Mouse (Mus musculus): Measurements from ENCODE around the gene Hoxc11.

Hoxc11 gene

DNA sequence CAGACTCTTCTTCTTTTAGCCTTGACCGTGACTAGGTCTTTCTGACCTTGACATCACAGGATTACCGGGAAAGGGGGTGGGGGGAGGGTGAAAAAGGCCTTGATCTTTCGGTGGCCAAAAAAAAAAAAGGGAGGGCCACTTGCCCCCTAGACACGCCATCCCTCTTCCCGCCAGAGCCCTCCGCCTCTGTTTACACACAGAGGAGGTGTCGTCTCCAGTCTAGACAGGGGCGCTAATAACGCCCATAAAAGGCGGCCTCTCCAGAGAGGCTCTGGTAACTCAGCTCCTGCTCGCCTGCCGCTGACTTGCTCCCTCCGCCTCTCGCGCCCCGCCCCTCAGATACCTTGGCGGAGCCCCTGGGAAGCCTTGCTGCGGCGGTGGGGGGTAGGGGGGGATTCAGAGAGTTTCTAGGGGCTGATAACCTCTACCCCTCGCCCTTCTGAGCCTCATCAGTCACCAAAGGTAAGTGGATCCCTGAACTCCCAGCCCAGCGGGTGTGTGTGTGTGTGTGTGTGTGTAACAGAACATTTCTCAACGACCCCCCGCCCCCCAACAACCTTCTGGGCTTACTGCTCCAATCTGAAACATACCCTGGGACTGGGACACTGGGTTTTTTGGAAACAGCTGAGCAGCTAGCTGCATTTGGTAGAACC, 22.4 kb upstream of the Hoxc11 start:
- H3K4me3 ChIP-seq (replicated peaks; ENCODE audit: low read length), result peak overlapping the region; percentile 70
- TF ChIP-seq POU5F1 (IDR thresholded peaks at IDR 0.05; ENCODE audit: borderline replicate concordance, low read length) (no peak), NANOG (IDR thresholded peaks at IDR 0.05; ENCODE audit: borderline replicate concordance, low read length) (no peak), CTCF (conservative IDR thresholded peaks at IDR 0.05; ENCODE audit: low read length) (no peak)
- H3K4me1 ChIP-seq (replicated peaks; ENCODE audit: low read depth, low read length), result peaks cover 77% of the 10 kb centered on the region
- H3K27me3 ChIP-seq (ENCODE audit: insufficient read depth, low read length), result peaks cover 96% of the 10 kb centered on the region
- no peaks in the 10 kb centered on the region for H3K9me3 ChIP-seq (ENCODE audit: low read length)
- H3K36me3 ChIP-seq (ENCODE audit: insufficient read depth, low read length), result no peaks in the 10 kb centered on the region

DNA sequence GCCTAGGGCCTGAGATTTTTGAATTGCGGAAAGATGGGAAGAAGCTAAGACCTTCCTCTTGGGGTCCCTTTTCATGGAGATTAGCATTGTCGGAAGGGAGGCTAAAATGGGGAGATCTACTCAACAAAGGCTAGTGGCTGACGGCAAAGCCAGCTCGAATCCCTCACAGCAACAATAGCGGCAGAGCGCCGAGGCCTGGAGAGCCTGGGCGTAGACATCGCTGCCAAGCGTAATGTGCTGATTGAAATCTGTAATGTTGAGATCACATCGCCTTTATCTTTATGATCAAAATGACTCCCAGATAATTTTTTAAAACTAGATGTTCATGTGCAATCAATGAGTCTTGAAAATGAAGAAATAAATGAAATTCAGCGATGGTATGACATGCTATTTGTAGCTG, 19.8 kb upstream of the Hoxc11 start:
- H3K4me1 ChIP-seq (replicated peaks; ENCODE audit: low read depth, low read length), result peaks cover 84% of the 10 kb centered on the region
- peaks cover 97% of the 10 kb centered on the region for H3K27me3 ChIP-seq (ENCODE audit: insufficient read depth, low read length)
- no peaks in the 10 kb centered on the region for H3K36me3 ChIP-seq (ENCODE audit: insufficient read depth, low read length)
- no peaks in the 10 kb centered on the region for H3K9me3 ChIP-seq (ENCODE audit: low read length)
- peak overlapping the region; percentile 45 for H3K4me3 ChIP-seq (replicated peaks; ENCODE audit: low read length)
- TF ChIP-seq NANOG (IDR thresholded peaks at IDR 0.05; ENCODE audit: borderline replicate concordance, low read length) (no peak), CTCF (conservative IDR thresholded peaks at IDR 0.05; ENCODE audit: low read length) (no peak), POU5F1 (IDR thresholded peaks at IDR 0.05; ENCODE audit: borderline replicate concordance, low read length) (no peak)

DNA sequence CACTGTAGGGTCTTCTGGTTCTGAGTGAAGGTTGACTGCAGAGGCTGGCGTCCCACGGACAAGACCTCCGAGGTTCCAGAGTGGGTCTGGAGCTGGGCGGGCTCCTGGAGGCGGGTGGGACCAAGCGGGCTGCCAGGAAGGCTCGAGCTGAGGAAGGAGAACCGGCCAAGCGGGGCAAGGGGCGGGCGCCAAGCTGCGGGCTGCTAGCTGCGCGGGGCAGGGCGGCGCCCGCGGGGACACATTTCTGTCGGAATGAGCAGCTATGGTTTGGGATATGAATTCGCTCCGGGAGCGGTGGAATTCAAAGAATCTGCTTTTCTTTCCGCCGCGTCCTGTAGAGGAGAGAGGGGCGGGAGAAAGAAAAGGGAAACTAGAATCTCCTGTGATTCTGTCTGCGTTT, 19.3 kb upstream of the Hoxc11 start:
- H3K36me3 ChIP-seq (ENCODE audit: insufficient read depth, low read length), result no peaks in the 10 kb centered on the region
- H3K9me3 ChIP-seq (ENCODE audit: low read length), result no peaks in the 10 kb centered on the region
- peaks cover 97% of the 10 kb centered on the region for H3K27me3 ChIP-seq (ENCODE audit: insufficient read depth, low read length)
- peaks cover 88% of the 10 kb centered on the region for H3K4me1 ChIP-seq (replicated peaks; ENCODE audit: low read depth, low read length)
- peak overlapping the region; percentile 45 for H3K4me3 ChIP-seq (replicated peaks; ENCODE audit: low read length)
- TF ChIP-seq POU5F1 (IDR thresholded peaks at IDR 0.05; ENCODE audit: borderline replicate concordance, low read length) (no peak), CTCF (conservative IDR thresholded peaks at IDR 0.05; ENCODE audit: low read length) (no peak), NANOG (IDR thresholded peaks at IDR 0.05; ENCODE audit: borderline replicate concordance, low read length) (no peak)

DNA sequence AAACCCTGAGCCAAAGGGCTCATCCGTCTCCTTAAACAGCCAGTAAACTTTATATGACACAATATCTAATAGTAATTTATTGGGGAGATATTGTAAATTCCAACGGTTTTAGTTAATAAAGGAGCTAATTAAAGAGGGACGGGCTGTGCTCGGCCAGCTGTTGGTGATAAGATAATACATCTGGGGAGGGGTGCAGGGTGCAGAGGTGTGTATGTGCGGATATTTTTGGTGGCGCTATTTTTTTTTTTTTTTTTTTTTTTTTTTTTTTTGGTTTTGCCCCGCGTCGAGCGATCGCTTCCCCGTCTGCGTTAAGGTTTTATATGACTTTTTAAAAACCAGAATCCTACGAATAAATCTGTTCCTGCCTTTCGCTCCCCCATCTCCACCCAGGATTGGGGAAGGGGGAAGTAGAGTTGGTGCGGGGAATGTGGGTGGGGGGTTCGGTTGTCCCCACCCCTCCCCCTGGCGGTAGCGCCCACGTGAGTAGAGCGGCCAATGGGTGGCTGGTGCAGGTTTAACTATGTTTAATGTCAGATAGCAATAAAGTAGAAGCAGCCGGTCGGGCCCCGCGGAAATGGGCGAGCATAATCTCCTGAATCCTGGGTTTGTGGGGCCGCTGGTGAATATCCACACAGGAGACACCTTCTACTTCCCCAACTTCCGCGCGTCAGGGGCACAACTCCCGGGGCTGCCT, 17.8 kb upstream of the Hoxc11 start, which contains the start of gene Hoxc12:
Gene Hoxc12 (plus strand): TSS at position 479 of the 694 bp plus-strand sequence.
- Histone ChIP-seq H3K4me1 (replicated peaks; ENCODE audit: low read depth, low read length) (peaks cover 82% of the 10 kb centered on the region), H3K9me3 (ENCODE audit: low read length) (no peaks in the 10 kb centered on the region), H3K36me3 (ENCODE audit: insufficient read depth, low read length) (no peaks in the 10 kb centered on the region), H3K4me3 (replicated peaks; ENCODE audit: low read length) (peak within 1 kb of the TSS; percentile 71), H3K27me3 (ENCODE audit: insufficient read depth, low read length) (peaks cover 97% of the 10 kb centered on the region)
- no peak for TF ChIP-seq POU5F1 (IDR thresholded peaks at IDR 0.05; ENCODE audit: borderline replicate concordance, low read length)
- TF ChIP-seq NANOG (IDR thresholded peaks at IDR 0.05; ENCODE audit: borderline replicate concordance, low read length), result no peak
- TF ChIP-seq CTCF (conservative IDR thresholded peaks at IDR 0.05; ENCODE audit: low read length), result no peak

DNA sequence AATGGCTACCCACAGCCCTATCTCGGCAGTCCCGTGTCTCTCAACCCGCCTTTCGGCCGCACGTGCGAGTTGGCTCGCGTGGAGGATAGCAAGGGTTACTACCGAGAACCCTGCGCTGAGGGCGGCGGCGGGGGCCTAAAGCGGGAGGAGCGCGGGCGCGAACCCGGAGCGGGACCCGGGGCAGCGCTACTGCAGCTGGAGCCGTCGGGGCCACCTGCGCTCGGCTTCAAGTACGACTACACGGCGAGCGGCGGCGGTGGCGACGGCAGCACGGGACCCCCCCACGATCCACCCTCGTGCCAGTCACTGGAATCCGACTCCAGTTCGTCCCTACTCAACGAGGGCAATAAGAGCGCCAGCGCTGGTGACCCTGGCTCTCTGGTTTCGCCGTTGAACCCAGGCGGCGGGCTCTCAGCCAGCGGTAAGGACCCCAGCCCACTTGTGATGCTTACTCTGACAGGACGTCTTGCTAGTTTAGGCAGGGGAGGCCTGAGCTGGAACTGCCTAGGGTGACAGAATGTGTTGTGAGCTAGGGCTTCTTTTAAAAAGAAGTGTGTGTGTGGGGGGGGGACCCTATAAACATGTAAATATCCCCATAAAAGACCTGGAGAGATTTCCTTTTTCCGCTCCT, 17.1 kb upstream of the Hoxc11 start:
- peaks cover 75% of the 10 kb centered on the region for H3K4me1 ChIP-seq (replicated peaks; ENCODE audit: low read depth, low read length)
- no peaks in the 10 kb centered on the region for H3K9me3 ChIP-seq (ENCODE audit: low read length)
- TF ChIP-seq NANOG (IDR thresholded peaks at IDR 0.05; ENCODE audit: borderline replicate concordance, low read length) (no peak), CTCF (conservative IDR thresholded peaks at IDR 0.05; ENCODE audit: low read length) (no peak), POU5F1 (IDR thresholded peaks at IDR 0.05; ENCODE audit: borderline replicate concordance, low read length) (no peak)
- peak overlapping the region; percentile 71 for H3K4me3 ChIP-seq (replicated peaks; ENCODE audit: low read length)
- no peaks in the 10 kb centered on the region for H3K36me3 ChIP-seq (ENCODE audit: insufficient read depth, low read length)
- peaks cover 100% of the 10 kb centered on the region for H3K27me3 ChIP-seq (ENCODE audit: insufficient read depth, low read length)

DNA sequence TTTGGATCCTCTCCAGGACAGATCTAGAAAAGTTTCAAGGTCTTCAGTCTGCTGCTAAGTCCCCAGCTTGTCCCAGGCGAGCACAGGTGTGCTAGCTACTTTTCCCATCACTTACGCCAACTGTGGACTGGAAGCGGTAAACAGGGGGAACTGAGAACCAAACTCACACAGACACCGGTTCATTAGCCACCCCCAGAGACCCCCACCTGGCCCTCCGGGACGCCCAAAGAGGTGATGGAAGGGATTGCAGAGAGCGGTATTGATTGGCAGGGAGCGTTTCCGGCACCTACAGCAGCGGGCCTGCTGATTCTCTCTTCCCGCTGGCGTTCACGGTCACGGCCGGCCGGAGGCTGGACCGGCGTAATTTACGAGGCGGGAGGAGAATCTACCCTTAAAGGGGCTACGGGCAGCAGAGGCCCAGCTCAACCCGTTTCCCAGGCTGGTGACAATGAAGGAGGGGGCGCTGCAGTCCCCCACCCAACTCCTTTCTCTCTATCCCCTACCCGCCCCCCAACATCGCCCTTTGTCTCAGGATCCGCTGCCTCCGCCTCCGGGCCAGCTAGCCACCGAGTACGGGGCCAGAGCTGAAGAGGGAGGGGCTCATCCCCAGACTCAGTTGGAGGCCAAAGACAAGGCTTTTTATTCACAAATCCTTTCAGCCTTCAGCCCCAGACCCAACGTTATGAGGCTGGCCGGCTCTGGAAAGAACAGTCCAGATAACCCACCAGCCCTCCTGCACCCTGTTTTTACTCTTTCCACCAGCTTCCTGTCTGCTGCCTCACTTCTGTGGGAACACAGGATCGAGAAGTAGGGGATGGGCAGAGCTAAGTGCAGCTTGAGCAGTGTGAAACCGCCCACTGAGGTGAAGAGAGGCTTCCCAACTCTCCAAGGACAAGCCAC, 14.7 kb upstream of the Hoxc11 start:
- no peak for TF ChIP-seq POU5F1 (IDR thresholded peaks at IDR 0.05; ENCODE audit: borderline replicate concordance, low read length)
- no peak for TF ChIP-seq NANOG (IDR thresholded peaks at IDR 0.05; ENCODE audit: borderline replicate concordance, low read length)
- TF ChIP-seq CTCF (conservative IDR thresholded peaks at IDR 0.05; ENCODE audit: low read length), result no peak
- Histone ChIP-seq H3K27me3 (ENCODE audit: insufficient read depth, low read length) (peaks cover 97% of the 10 kb centered on the region), H3K4me1 (replicated peaks; ENCODE audit: low read depth, low read length) (peaks cover 60% of the 10 kb centered on the region), H3K36me3 (ENCODE audit: insufficient read depth, low read length) (no peaks in the 10 kb centered on the region), H3K4me3 (replicated peaks; ENCODE audit: low read length) (peak overlapping the region; percentile 39), H3K9me3 (ENCODE audit: low read length) (no peaks in the 10 kb centered on the region)

DNA sequence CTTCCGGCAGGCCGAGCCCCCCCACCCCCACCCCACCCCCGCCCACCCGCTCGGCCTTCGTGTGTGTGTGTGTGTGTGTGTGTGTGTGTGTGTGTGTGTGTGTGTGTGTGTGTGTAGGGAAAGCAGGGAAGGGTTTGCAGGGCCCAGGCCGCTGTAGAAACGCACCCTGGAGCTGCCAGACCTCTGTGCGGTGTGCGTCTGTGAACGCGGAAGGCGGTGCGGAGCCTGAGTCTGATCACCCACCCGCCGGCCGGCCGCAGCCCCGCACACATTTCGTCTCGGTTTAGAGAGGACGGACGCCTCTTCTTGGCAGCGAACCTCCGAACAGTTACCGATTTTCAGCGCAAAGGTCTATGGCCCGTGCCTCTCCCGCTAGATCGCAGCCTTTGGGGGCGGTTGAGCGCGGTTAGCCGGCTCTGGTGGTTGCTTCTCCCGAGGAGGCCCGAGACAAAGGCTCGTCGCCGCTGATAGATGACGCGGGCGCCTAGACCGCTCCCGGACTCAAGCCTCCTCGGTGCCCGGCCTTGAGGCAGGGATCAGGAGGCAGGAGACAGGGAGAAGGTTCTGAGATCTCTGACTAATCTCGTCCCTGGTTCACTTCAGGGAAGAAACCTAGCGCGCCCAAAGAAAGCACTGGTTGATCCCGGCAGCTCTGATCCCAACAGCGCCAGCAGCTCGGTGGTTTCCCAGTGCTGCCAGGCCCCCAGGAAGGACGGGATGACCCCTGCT, 11.3 kb upstream of the Hoxc11 start:
- H3K4me3 ChIP-seq (replicated peaks; ENCODE audit: low read length), result peak overlapping the region; percentile 69
- TF ChIP-seq POU5F1 (IDR thresholded peaks at IDR 0.05; ENCODE audit: borderline replicate concordance, low read length), result no peak
- H3K4me1 ChIP-seq (replicated peaks; ENCODE audit: low read depth, low read length), result peaks cover 46% of the 10 kb centered on the region
- peaks cover 96% of the 10 kb centered on the region for H3K27me3 ChIP-seq (ENCODE audit: insufficient read depth, low read length)
- H3K9me3 ChIP-seq (ENCODE audit: low read length), result no peaks in the 10 kb centered on the region
- no peaks in the 10 kb centered on the region for H3K36me3 ChIP-seq (ENCODE audit: insufficient read depth, low read length)

Measured in E14TG2a.4 (cell line).